Comparison of ENCODE assay signal across 9 mouse cellular contexts in genomic region chr13:83531968-83532591, GRCm38 (mm10). TPM values are rescaled to one million over a fixed set of nuclear protein-coding genes. Genes with fewer than 3 reads are reported as not detected.
DNase-seq lines count a peak whose midpoint lies in the region; ATAC-seq lines count a peak whose summit lies in the region.
"Had no signal": no experiment of that assay in that cellular context is flagged by ENCODE, and none has a peak within 500 bp of the region (broad histone marks: within the 10 kb centered on the region; RNA-seq: fewer than 3 reads in every experiment).

No protein-coding gene starts in this region.

- WGBS in hindbrain, embryonic 16.5 days, result 54% methylated on average over 8 of the region's 8 CpGs
- 57% methylated on average over 8 of the region's 8 CpGs for WGBS in hindbrain, embryonic 12.5 days

- DNase-seq in adrenal gland, adult 8-10 months, result peak; percentile 48
- peak; percentile 45 for DNase-seq in kidney, postnatal 10 days
- no peak for DNase-seq in frontal cortex, postnatal 10 days (ENCODE audit: low spot score in 2 of 2)
- DNase-seq in layer of hippocampus, postnatal 10 days (ENCODE audit: low spot score in 2 of 2), result no peak

- H3K27ac ChIP-seq in hindbrain, embryonic 16.5 days (ENCODE audit: low read depth, low read length), result no peak overlapping the region
- H3K27ac ChIP-seq in hindbrain, embryonic 12.5 days, result no peak overlapping the region

- no peaks in the 10 kb centered on the region for H3K27me3 ChIP-seq in hindbrain, embryonic 16.5 days (replicated peaks; ENCODE audit: control insufficient read depth, insufficient read depth, low read length)
- no peaks in the 10 kb centered on the region for H3K27me3 ChIP-seq in hindbrain, embryonic 12.5 days

- no peak overlapping the region for H3K4me3 ChIP-seq in hindbrain, embryonic 16.5 days (ENCODE audit: low read length)
- no peak overlapping the region for H3K4me3 ChIP-seq in hindbrain, embryonic 12.5 days

- H3K9me3 ChIP-seq in hindbrain, embryonic 16.5 days (ENCODE audit: control insufficient read depth, low read length), result no peaks in the 10 kb centered on the region
- H3K9me3 ChIP-seq in hindbrain, embryonic 12.5 days (replicated peaks), result no peaks in the 10 kb centered on the region

- H3K4me2 ChIP-seq in hindbrain, embryonic 16.5 days (ENCODE audit: low read length), result no peak overlapping the region
- no peak overlapping the region for H3K4me2 ChIP-seq in hindbrain, embryonic 12.5 days (replicated peaks)

- ATAC-seq in hindbrain, embryonic 16.5 days, result peak; percentile 70; the same call in 1 of the 2 replicates
- ATAC-seq in hindbrain, embryonic 12.5 days (ENCODE audit: low FRiP score), result no peak
- ATAC-seq in granulocyte monocyte progenitor cell, adult 5-6 weeks (replicated peaks; ENCODE audit: poor library complexity, severe bottlenecking), result peak; percentile 69
- peak; percentile 72 for ATAC-seq in megakaryocyte, adult 5-6 weeks (ENCODE audit: poor library complexity, severe bottlenecking)
- ATAC-seq: Patski had no signal

- H3K9ac ChIP-seq in hindbrain, embryonic 16.5 days (ENCODE audit: low read depth, low read length), result no peak overlapping the region
- no peak overlapping the region for H3K9ac ChIP-seq in hindbrain, embryonic 12.5 days

- H3K36me3 ChIP-seq in hindbrain, embryonic 16.5 days (ENCODE audit: control insufficient read depth, insufficient read depth, low read length), result no peaks in the 10 kb centered on the region
- H3K36me3 ChIP-seq in hindbrain, embryonic 12.5 days, result no peaks in the 10 kb centered on the region

- no peaks in the 10 kb centered on the region for H3K4me1 ChIP-seq in hindbrain, embryonic 16.5 days (ENCODE audit: control insufficient read depth, insufficient read depth, low read depth, low read length)
- H3K4me1 ChIP-seq in hindbrain, embryonic 12.5 days, result no peaks in the 10 kb centered on the region

RNA-seq across cellular contexts. Expression of gene Mef2c, which starts 28.2 kb away (rescaled TPM):
- polyA plus RNA-seq in hindbrain, embryonic 16.5 days (2015; fragmentation: Nextera tagmentation; extraction: Ambion mirVana), result 38.9 and 48.4 TPM in 2 replicates
- 28.9 and 41.7 TPM in 2 replicates for polyA plus RNA-seq in hindbrain, embryonic 12.5 days (2016; fragmentation: Nextera tagmentation; extraction: Ambion mirVana)
- 10 to 100 TPM; 40.6 to 83.3 (median 62.7) TPM for total RNA-seq in adrenal gland, adult 8-10 months (2022)
- 53.2 and 97.3 TPM in 2 replicates for total RNA-seq in granulocyte monocyte progenitor cell, adult 5-6 weeks (2014; fragmentation: Nextera tagmentation)
- total RNA-seq in granulocyte monocyte progenitor cell, adult 5-6 weeks (2017), result 88.2 and 125 TPM in 2 replicates
- total RNA-seq in megakaryocyte, adult 5-6 weeks (2015), result 52.8 and 57.4 TPM in 2 replicates
- total RNA-seq in megakaryocyte, adult 5-6 weeks (2017), result 86.5 and 89.1 TPM in 2 replicates
- 100 to 1,000 TPM; 121 to 125 TPM for total RNA-seq in layer of hippocampus, postnatal 10 days (2021)
- polyA plus RNA-seq: Patski had no signal

Comparison
In these comparisons a context has a peak if more than half of its experiments do, and no peak if none do; other contexts are left out.
1. DNase-seq: peak in adrenal gland, adult 8-10 months (single experiment) and kidney, postnatal 10 days (single experiment); none in frontal cortex, postnatal 10 days (0 of 2) and layer of hippocampus, postnatal 10 days (0 of 2).